Mouse (Mus musculus) heart, adult 9 months (tissue): ENCODE measurements around the gene Rgl3.

Experiments
- DNase-seq, 2 experiments: peaks; one replicate each; pipeline ENCODE4 v3.0.0; 2022; ENCODE audit warnings: low spot score in 2 of 2

Gene Rgl3

GRCm38 (mm10) chr9:21983911-21984310 is 5.3 kb downstream of the Rgl3 start:
- DNase-seq = no peak

- no peak for DNase-seq
These were observed 10.7 kb downstream of the Rgl3 start for GRCm38 (mm10) chr9:21978398-21979128.

GRCm38 (mm10) chr9:21977972-21978371 is 11.3 kb downstream of the Rgl3 start:
- no peak for DNase-seq

- DNase-seq = no peak
These were observed 11.9 kb downstream of the Rgl3 start for GRCm38 (mm10) chr9:21977331-21977730.

GRCm38 (mm10) chr9:21976626-21977175 is 12.5 kb downstream of the Rgl3 start:
- no peak for DNase-seq

- DNase-seq = no peak
These were observed 19.9 kb downstream of the Rgl3 start for GRCm38 (mm10) chr9:21969304-21969703.

- DNase-seq = no peak
These were observed 20.4 kb downstream of the Rgl3 start for GRCm38 (mm10) chr9:21968883-21969282.

DNA sequence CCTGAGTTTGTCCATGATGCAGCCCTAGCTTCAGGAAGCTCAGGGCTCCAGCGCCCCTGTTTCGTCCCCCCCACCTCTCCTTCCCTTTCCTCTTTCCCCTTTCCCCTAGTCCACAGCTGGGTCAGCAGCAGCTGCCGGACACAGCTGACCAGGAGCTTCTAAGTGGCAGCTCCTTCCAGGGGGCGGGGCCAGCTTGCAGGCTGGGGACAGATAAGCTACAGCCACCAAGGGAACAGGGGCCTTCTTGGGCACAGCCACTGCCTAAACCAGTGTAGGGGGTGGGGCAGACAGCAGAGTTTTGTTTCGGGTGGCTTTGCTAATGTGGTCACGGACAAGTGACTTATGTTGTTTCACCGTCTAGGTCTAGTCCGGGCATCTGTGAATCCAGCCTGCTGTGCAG is 25.8 kb downstream of the Rgl3 start, which contains the start of gene Epor:
TSS of gene Epor (minus strand) at position 90 of the 400 bp plus-strand sequence.
- peak; percentile 66 to 81 for DNase-seq

DNA sequence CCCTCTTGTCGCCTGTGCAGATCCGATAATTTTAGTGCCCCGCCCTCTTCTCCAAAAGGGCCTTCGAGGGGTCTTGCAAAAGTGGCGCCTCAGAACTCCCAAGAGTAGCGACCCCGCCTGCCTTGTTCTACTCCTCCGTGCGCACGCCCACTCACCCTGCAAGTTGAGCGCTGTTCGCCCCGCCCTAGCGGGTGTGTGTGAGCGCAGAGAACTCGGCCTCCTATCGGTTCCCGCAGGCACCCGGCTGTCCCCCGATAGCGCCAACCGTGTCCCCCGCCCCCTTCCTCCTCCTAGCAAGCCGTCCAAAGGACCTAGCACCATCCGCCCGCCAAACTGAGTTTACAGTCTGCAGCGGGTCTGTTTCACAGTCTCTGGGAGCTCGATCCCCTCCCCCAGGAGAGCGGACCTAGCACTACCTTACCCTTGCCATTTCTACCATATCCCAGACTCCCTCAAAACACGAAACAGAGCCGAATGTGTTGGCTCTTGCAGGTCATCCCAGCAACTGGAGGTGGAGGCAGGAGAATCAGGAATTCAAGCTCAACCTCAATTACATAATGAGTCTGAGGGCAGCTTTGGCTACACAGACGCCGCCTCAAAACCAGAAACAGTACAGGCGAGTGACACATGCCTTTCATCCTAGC is 26.7 kb downstream of the Rgl3 start:
- peak; percentile 42 to 62 for DNase-seq

- DNase-seq = no peak
These were observed 27.2 kb downstream of the Rgl3 start for GRCm38 (mm10) chr9:21962010-21962409.

DNA sequence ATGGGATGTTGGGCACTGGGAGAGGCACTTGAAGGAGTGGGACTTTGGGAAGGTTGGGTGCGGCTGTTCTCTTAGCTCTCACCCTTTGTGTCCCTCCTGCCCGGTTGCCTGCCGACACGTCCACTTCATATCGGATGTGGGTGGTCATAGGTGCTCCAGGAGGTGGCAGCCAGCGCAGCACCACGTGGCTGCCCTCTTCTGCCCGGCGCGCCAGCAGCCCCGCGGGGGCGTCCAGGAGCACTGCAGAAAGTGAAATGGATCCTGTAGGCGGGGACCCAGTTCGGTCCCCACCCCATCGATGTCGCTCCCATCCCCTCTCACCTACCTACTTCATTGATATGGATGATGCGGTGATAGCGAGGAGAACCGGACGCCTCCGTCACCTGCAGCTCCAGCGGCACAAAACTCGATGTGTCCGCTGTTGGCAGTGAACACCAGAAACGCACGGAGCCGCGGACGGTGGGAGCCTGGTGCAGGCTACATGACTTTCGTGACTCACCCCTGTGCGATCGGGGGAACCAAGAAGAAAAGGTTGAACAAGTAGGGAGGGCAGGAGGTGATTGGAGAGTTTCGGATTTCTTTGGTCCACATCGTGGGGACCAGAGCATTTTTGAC is 27.8 kb downstream of the Rgl3 start:
- DNase-seq = no peak

GRCm38 (mm10) chr9:21960558-21961208 is 28.6 kb downstream of the Rgl3 start:
- DNase-seq = no peak

GRCm38 (mm10) chr9:21960135-21960534 is 29.1 kb downstream of the Rgl3 start:
- DNase-seq = no peak

DNA sequence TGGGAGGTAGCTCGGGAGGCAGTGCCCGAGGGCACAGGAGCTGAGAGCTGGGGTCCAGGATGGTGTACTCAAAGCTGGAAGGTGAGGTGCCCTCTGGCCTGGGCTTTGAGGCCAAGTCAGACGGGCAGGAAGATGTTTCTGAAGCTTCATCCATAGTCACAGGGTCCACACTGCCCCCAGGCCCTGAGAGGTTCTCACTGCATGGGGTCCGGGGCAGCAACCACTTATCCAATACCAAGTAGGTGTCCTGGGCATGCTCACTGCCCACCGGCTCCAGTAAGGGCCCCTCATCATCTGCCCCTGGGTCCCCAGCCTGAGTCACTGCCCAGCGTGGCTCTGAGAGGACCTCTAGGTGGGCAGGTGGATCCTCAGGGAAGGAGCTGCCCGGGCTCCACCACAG is 30.0 kb downstream of the Rgl3 start:
- DNase-seq = no peak

GRCm38 (mm10) chr9:21958372-21958771 is 30.9 kb downstream of the Rgl3 start:
- no peak for DNase-seq

DNA sequence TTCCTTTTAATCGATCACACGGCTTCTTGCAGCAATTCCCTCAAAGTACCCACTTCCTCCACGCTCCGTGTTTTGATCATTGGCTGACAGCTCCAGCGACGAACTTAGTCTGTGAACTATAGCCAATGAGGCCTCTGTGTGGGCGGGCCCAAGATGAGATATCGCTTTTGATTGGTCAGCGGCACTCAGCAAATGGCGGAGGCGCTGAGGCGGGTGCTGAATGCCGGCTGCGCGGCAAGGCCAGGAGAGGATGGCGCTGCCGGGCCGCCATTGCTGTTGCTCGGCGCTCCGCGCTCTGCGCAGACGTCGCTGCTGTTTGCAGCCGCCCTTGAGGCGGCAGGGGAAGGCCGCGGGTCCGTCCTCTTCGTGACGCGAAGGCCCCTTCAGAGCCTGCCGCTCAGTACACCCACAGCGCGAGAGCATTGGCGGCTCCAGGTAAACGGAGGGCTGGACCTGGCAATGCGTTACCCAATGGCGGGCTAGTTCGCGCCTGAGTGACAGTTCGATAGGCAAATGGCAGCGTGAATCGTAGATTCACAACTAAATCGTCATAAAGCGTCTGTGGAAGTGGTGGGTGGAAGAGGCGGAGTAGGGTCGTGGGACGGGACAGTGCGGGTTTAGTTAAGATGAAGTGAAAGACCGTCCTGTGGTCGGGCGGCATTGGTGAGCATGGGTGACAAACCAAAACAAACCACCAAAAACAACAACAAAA is 33.5 kb downstream of the Rgl3 start, which contains the start of gene Swsap1:
TSS of gene Swsap1 (plus strand) at position 186 of the 712 bp plus-strand sequence.
- peak; percentile 99 to 100 for DNase-seq

DNA sequence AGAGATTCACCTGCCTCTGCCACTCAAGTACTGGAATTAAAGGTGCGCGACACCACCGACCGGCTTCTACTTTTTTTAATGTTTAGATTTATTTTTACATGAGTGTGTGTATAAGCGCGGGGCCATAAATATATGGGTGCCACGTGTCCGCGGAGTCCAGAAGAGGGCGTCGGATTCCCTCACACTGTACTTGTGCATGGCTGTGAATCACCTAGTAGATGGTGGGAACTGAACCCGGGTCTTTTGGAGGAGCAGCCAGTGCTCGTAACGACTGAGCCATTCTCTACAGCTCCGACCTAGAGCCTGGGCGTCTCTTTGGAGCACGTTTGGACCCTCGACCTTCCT is 34.0 kb downstream of the Rgl3 start:
- no peak for DNase-seq

GRCm38 (mm10) chr9:21954635-21955034 is 34.6 kb downstream of the Rgl3 start:
- no peak for DNase-seq

GRCm38 (mm10) chr9:21953600-21953999 is 35.6 kb downstream of the Rgl3 start:
- DNase-seq = no peak

DNA sequence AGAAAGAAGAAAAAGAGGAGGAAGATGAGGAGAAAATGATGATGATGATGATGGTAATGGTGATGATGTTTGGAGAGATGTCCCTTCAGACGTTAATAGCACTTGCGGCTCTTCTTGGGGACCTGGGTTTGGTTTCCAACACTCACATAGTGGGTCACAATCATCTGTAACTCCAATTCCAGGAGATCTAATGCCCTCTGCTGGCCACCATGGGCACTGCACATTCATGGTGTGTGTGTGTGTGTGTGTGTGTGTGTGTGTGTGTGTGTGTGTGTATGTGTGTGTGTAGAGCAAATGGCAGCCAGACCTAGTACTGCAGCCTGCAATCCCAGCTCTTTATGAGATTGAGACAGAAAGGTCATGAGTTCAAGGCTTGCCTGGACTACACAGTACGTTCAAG is 37.3 kb downstream of the Rgl3 start:
- DNase-seq = no peak

DNA sequence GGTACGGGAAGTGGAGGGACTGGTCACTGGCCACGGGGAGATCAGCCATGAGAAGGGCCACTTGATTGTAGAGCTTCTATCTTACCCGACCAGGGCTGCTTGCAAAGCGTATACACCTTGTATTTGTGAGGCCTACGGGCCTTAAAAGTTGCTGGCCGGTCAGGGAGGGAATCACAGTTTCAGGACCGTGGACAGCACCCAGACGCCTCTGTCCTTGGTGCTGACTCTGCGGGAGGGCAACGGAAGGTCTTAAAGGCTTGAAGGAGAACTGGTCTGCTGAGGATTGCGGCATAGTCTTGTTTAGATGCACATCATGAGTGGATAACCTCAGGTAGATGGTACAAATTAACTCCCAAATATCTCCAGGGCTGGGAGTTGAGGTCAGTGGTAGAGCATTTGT is 38.9 kb downstream of the Rgl3 start:
- peak in 1 of 2 experiments; percentile 43 for DNase-seq
